Mouse (Mus musculus): Measurements from ENCODE around the gene Rasal3.

Gene Rasal3

DNA sequence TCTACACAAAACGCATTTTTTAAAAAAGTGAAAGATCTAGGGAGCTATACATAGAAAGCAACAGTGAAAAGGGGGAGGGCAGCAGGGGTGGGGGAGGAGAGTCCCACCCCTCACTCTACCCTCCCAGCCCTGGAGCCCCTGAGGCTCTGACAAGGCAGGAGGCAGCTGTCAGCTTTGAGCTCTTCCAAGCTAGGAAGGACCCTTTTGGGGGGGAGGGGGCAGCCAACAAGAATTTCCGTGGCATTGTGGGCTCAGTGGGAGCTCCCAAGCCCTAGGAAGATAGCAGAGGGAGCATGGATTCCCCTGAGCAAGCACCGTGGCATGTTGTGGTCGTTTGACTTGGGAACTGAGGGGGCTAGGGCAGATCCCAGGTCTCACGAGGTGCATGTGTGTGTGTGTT, 49.2 kb downstream of the Rasal3 start:
- no peak for DNase-seq (ENCODE audit: low spot score)

DNA sequence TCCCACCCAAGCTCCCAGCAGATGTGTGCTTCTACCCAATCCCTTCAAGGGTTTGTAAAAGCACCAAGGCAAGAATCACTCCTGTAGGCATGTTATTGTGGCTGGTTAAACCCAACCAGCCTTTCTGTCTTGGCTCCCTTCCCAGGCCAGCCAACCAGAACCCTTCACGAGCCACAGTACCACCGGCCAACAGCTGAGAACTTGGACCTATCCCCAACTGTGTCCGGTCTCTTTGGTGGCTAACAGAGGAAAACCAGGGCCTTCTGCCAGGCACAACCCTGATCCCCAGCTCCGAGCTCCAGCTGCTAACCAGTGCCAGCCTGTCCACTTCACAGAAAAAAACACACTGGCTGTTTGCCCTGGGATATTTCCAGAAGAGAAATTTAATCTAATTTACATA, 49.7 kb downstream of the Rasal3 start:
- DNase-seq (ENCODE audit: low spot score) = peak; percentile 97

DNA sequence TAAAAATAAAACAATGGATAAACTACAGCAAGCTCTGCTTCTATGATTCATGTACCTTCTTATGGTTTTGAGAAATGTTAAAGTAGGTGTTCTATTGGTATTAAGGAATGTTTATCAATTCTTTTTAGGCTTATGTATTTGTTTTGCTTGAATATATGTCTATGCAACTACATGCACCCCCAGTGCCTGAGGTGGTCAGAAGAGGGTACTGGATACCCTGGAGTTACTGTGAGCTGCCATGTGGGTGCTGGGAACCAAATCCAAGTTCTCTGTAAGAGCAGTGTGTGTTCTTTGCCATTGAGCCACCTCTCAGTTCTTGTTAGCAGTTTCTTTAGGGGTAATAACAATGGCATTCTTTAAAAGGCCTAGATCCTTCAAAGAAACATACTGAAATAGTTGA, 51.7 kb downstream of the Rasal3 start:
- no peak for DNase-seq (ENCODE audit: low spot score)

DNA sequence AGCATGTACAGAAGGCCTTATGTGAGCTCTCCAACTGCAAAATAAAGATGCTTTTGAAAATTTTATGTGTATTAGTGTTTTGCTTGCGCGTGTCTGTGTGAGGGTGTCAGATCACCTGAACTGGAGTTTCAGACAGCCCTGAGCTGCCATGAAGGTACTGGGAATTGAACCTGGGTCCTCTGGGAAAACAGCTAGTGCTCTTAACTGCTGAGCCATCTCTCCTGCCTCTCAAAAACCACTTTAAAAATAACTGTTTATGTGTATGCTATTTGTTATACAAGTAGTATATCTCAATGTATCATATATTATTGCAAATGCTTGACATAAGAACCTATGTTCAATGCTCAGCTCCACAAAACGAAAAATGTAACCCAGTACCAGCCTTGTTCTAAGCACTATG, 52.1 kb downstream of the Rasal3 start:
- DNase-seq (ENCODE audit: low spot score) = no peak

DNA sequence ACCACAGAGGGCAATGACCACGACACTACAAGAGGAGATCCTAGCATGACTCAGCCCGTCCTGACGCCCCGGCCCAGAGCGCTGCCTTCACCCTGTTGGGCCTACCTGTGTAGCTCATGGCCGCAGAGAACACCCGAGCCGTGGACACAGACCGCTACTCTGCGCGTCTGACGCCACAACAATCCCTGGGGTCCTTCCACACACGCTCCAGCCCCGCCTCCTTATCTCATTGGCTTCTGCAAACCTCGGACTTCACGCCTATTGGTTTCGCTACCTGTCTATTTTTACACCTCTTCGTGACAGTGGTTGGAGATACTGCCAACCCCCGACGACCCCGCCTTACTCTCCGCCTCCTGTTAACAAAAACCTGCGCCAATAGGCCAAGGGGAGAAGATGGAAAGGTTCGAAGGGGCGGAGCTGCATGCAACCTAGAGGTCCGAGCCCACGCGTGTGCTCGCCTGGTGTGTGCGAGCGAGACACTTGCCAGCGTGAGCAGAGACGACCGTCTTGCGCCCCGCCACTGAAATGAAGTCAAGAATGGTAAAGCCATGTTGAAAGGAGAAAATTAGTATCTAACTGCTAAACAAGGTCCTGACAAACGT, 52.9 kb downstream of the Rasal3 start, which contains the start of gene Akap8l:
Gene Akap8l (minus strand): TSS at position 226 of the 602 bp plus-strand sequence.
- peak; percentile 100 for DNase-seq (ENCODE audit: low spot score)

DNA sequence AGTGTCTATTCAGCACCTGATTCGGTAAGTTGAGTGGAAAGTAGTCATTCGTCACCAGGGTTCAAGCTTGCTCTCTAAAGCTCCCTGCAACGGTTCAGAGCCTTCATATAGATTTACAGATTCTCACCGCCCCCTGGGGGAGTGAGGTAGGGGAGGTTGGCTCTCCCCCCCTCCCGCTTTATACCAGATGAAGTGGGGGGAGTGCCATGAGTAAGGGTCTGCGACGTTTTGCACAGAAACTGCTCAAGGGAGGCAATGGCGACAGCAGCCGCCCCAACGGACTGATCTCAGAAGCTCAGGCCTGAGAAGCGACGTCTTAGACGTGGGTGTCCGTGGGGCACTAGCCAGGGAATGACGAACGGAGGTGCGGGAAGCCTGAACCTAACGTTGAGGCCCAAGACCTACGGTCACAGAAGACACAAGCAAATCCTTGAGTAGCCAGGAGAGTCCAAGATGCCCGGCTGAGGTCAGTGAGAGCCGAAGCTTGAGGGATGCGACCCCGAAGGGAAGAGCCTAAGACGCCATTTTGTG, 53.5 kb downstream of the Rasal3 start:
- DNase-seq (ENCODE audit: low spot score) = no peak

DNA sequence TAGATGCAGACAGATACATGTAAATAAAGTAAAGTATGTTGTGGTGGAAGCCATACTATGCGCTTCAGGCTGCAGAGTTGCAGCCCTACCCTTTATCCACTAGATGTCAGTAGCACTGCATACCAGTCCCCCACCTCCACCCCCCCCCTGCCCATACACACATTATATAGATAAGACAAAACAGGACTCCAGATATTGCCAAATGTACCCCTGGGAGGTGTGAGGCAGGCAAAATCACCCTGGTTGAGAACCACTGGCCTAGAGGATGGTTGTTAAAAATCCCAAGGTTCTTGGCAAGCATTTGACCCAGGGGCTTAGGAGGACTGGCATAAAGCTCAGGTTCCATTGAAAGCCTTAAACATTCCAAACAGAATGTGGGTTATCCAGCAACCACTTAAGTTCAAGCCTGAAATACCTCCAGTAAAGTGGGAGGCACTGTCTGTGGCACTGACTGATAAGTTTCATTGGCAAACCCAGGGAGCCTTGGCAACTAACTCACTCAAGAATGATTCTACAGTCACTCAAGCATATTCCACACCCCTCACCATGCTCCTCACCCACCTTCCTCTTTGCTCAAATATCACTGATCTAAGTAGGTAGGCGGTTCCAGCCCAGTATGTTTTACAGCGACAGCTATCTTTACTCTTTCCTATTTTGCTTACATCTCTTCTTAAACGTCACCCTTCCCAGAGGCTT, 54.2 kb downstream of the Rasal3 start:
- DNase-seq (ENCODE audit: low spot score) = peak; percentile 61

DNA sequence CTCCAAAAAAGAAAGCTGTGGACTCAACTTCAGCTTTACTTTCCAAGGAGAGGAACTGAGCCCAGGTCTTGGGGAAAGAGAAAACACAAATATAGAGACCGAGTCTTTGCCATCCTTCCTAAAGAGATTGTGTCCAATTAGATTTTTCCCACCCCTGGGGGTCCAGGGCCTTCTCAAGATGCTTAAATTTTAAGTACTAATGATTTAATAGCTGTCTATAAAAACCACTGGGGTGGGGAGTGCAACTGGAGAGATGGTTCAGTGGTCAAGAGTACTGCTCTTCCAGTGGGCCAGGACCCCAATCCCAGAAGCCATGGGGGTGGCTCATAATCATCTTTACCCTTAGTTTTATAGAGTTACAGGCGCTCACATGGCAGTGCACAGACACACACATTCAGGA, 55.0 kb downstream of the Rasal3 start:
- DNase-seq (ENCODE audit: low spot score) = no peak

DNA sequence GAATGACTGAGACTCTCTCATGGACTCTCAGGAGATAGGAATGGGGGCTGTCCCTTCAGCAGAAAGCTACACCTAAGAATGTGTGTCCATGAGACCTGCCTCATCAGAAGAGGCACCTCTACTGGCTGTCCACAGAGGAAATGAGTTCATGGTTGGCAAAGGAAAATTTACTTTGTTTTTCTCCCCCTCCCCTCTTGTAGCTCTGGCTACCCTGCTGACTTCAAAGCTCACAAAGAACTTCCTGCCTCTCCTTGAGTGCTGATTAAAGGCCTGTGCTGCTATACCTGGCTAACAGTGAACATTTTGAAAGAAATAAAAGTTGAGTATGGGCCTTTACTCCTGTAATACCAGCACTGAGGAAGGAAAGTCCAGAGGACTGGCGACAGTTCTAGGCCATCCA, 62.3 kb downstream of the Rasal3 start:
- DNase-seq (ENCODE audit: low spot score) = no peak

All from adipocyte (in vitro differentiated cells).